Mouse (Mus musculus) olfactory bulb, adult 2 months (tissue): ENCODE data around the gene Jdp2. TPM values are rescaled to one million over a fixed set of nuclear protein-coding genes. Genes with fewer than 3 reads are reported as not detected.

Experiments
- H3K27ac ChIP-seq: fragments of 200-500 bp; 2 replicates; pipeline ENCODE4 v1.5.1; 2012; ENCODE audit warnings: low read depth, low read length; ENCODE audit not compliant: insufficient read depth
- H3K4me1 ChIP-seq: fragments of 200-500 bp; 2 replicates; pipeline ENCODE4 v1.6.1; 2012; ENCODE audit warnings: low read length; ENCODE audit not compliant: control insufficient read depth, insufficient read depth
- H3K4me3 ChIP-seq: fragments of 200-500 bp; 2 replicates; pipeline ENCODE4 v1.5.1; 2012; ENCODE audit warnings: mild to moderate bottlenecking, low read depth, low read length, moderate library complexity; ENCODE audit not compliant: insufficient read depth
- CTCF ChIP-seq: fragments of 200-500 bp; IDR thresholded peaks from 2 replicates; pipeline ENCODE4 v1.5.1; 2012; ENCODE audit warnings: low read depth, mild to moderate bottlenecking, low read length, moderate library complexity; ENCODE audit not compliant: insufficient read depth
- POLR2A ChIP-seq: fragments of 200-500 bp; IDR thresholded peaks from 2 replicates; pipeline ENCODE4 v1.6.1; 2012; ENCODE audit warnings: mild to moderate bottlenecking, low read depth, low read length, moderate library complexity; ENCODE audit not compliant: insufficient read depth
- WGBS: fragments of 180-500 bp; shearing (Covaris S2); methylation state at CpG from one replicate; pipeline ENCODE4 v1.1.7; 2018; 5-methylcytosine and 5-hydroxymethylcytosine counted together
- polyA plus RNA-seq: library from polyadenylated mRNA; stranded (reverse); fragments of >200 nt; gene quantifications from 2 replicates; pipeline ENCODE4 v1.2.4, GENCODE M21; 2012; ENCODE audit warnings: low replicate concordance; ENCODE audit not compliant: missing spikeins, insufficient read depth, insufficient read length

Jdp2 gene
- polyA plus RNA-seq, 1 experiment = not detected

DNA sequence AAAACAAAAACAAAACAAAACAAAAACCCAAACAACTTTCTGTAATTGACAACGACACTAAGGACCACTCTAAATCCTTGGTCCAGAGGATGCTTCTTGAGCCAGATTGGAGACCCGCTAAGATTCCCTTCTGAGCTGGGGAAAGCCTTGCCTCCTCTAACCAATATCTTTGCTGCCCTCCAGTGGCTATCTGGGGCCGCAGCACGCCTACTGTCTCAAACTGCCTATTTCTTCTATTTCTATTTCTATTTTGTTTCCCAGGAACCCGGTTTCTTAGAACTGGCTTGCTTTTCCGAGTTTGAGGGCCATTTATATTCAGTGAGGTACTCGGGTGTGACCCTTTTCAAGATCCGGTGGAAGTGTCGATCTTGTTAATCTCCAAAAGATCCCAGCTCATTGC, 64.1 kb downstream of the Jdp2 start:
- no peak for TF ChIP-seq POLR2A
- TF ChIP-seq CTCF = 0 out of 2 replicates have a peak, but pooled peaks have one; percentile 29
- 3% methylated on average over 9 of the region's 9 CpGs for WGBS

GRCm38 (mm10) chr12:85666112-85666511, 67.3 kb downstream of the Jdp2 start:
- WGBS = 91% methylated on average over 8 of the region's 8 CpGs
- Histone ChIP-seq H3K4me3 (no peak overlapping the region), H3K27ac (no peak overlapping the region), H3K4me1 (peaks cover 6% of the 10 kb centered on the region)
- TF ChIP-seq POLR2A = no peak
- no peak for TF ChIP-seq CTCF

More for the DNA sequence above, 64.1 kb downstream of the Jdp2 start:
- Histone ChIP-seq H3K4me1 (no peaks in the 10 kb centered on the region), H3K4me3 (no peak overlapping the region), H3K27ac (no peak overlapping the region)

- peaks cover 6% of the 10 kb centered on the region for H3K4me1 ChIP-seq
- no peak overlapping the region for H3K27ac ChIP-seq
- TF ChIP-seq POLR2A (no peak), CTCF (no peak)
- H3K4me3 ChIP-seq = no peak overlapping the region
- WGBS = 89% methylated on average over 7 of the region's 7 CpGs
These were observed 68.2 kb downstream of the Jdp2 start for GRCm38 (mm10) chr12:85667071-85667470.

- TF ChIP-seq CTCF (no peak), POLR2A (no peak)
- Histone ChIP-seq H3K4me1 (peaks cover 6% of the 10 kb centered on the region), H3K4me3 (no peak overlapping the region), H3K27ac (no peak overlapping the region)
- 13% methylated on average over 3 of the region's 3 CpGs for WGBS
These were observed 69.9 kb downstream of the Jdp2 start for GRCm38 (mm10) chr12:85668696-85669095.

DNA sequence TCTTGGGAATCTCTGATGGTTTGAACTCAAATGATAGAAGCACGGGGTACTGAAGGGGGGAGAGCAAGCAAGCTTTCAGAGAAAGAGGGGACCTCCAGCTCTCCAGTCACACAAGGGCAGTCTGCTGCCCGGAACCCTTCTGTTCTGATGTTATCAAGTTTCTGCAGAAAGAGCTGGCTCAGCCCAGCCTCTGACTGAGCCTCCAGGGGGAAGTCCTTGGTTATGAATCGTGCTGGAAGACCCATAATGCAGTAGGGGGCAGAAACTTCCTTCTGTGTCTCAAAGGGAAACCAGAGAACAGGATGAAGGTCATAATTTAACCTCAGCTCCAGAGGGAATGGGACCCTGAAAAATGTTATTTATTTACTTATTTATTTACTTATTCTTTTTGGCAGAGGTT, 71.3 kb downstream of the Jdp2 start:
- Histone ChIP-seq H3K4me1 (peaks cover 6% of the 10 kb centered on the region), H3K27ac (no peak overlapping the region), H3K4me3 (no peak overlapping the region)
- WGBS = 76% methylated on average over 3 of the region's 3 CpGs
- TF ChIP-seq CTCF (no peak), POLR2A (no peak)

DNA sequence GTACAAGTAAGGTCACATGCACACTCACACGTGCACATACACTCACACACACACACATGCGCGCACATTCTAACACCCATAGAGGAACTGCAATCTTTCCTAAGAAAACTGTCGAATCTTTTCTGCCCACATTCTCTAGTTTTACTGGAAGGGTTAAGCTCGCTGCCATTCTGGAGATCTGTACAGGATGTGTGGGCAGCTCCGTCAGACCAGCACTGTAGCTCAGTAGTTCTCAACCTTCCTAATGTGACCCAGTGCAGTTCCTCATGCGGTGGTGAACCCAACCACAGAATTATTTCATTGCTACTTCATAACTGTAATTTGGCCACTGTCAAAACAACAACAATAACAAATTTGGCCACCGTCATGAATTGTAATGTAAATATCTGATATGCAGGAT, 75.1 kb downstream of the Jdp2 start:
- Histone ChIP-seq H3K4me3 (no peak overlapping the region), H3K27ac (no peak overlapping the region), H3K4me1 (peaks cover 4% of the 10 kb centered on the region)
- TF ChIP-seq CTCF = no peak
- no peak for TF ChIP-seq POLR2A
- 94% methylated on average over 8 of the region's 8 CpGs for WGBS

DNA sequence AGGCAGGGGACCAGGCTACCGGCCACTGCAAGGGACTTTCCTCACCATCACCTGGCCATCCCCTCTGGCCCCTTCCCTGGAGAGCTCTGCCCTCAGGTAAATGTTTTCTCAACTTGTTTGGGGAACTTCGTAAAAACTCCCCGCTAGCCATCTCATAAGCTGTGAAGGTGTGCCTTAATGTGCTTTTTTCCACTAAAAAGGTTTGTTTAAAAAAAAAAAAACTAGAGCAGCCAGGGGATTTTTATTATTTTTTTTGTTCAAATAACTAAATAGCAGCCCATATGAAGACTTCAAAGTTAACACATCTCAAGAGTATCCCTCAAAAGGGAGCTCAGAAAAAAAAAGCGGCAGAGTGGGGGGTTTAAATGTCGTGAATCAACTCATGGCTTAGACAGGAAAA, 80.3 kb downstream of the Jdp2 start:
- TF ChIP-seq CTCF = no peak
- TF ChIP-seq POLR2A = no peak
- 89% methylated on average over 5 of the region's 5 CpGs for WGBS
- Histone ChIP-seq H3K4me1 (no peaks in the 10 kb centered on the region), H3K27ac (no peak overlapping the region), H3K4me3 (no peak overlapping the region)

DNA sequence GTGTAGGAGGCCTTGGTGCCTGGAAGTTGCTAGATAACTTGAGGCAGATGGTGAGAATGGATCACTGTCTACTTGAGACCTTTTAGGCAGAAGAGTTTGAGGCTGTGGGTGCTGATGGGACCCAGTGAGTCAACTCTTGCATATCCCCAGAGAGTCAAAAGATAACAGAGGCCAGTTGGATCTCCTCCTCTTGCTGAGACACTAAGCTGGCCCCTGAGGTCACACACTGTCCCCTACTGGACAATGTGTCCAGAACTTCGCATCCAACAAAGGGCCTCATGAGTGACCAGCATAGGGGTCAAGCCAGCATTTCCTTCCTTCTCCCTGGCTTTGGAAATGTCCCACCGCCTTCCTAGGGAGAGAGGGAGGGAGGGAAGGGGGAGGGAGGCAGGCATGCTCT, 81.0 kb downstream of the Jdp2 start:
- Histone ChIP-seq H3K4me1 (no peaks in the 10 kb centered on the region), H3K4me3 (no peak overlapping the region), H3K27ac (no peak overlapping the region)
- WGBS = 74% methylated on average over 2 of the region's 2 CpGs
- no peak for TF ChIP-seq POLR2A
- no peak for TF ChIP-seq CTCF

DNA sequence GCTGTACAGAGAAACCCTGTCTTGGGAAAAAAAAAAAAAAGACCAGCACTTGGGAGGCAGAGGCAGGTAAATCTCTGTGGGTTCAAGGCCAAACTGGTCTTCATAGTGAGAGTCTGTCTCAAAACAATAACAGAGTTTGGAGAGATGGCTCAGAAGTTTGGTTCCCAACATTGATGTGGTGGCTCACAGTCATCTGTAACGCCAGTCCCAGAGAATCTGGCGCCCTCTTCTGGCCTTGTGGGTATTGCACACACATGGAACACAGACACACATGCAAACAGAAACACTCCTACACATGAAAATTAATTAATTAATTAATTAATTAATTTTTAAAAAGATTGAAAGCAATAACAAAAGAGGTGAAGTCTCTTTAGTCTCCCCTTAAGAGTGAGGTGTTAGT, 83.5 kb downstream of the Jdp2 start:
- 50% methylated on average over 2 of the region's 2 CpGs for WGBS
- TF ChIP-seq POLR2A (no peak), CTCF (no peak)
- H3K4me1 ChIP-seq = no peaks in the 10 kb centered on the region

DNA sequence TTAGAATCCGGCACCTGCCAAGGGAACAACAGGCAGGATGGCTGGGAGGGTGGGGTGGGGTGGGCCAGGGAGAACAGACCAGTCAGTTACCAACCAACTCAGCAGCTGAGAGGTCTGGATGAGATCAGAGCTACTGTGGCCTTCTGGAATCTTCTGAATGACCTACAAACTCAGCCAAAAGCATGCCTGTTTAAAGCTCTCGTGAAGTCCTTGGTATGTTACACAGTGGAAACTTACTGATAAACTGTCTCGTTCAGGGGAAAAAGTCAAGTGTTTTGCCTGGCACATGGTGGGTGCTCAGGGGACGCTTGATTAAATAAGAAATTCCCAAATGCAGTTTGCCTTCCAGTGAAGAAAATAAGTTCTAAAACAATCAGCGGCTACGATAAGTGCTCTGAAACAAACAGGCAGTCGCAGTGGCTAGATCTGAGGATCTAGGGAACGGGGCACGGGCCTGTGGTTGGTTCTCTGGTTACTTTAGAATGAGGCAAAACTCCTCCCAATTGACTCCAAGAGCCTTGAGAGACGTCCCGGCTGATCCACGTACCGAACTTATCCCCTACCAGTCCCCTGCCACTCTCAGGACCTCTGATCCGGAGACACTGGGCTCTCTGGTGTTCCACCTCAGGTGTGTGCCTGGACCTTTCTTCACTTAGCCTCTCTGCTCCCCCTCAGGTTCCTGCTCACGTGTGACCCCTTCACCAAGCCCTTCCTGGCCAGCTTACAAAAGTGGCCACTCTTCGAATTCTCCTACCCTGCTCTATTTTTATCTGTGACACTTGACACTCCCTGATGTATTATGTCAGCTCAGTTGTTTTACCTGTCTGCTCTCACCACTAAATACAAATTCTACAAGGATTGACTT, 85.8 kb downstream of the Jdp2 start:
- TF ChIP-seq POLR2A = no peak
- TF ChIP-seq CTCF = no peak
- Histone ChIP-seq H3K27ac (no peak overlapping the region), H3K4me3 (no peak overlapping the region), H3K4me1 (no peaks in the 10 kb centered on the region)
- 87% methylated on average over 16 of the region's 16 CpGs for WGBS

More for the DNA sequence above, 83.5 kb downstream of the Jdp2 start:
- no peak overlapping the region for H3K4me3 ChIP-seq
- H3K27ac ChIP-seq = no peak overlapping the region
